Mouse (Mus musculus) heart, postnatal 36 days (tissue): ENCODE data around the gene Fam129c. TPM values are rescaled to one million over a fixed set of nuclear protein-coding genes. Genes with fewer than 3 reads are reported as not detected.

Source experiments
- DNase-seq, 2 experiments: peaks; one replicate each; pipeline ENCODE4 v3.0.0; 2021 to 2022
- intact Hi-C: fragments of 180-260 bp; cut with DNase I; formaldehyde crosslinking; loops from one replicate; pipeline ENCODE4 v1.15.1; 2025
- total RNA-seq, 2 experiments: library from RNA; stranded (reverse); gene quantifications; 2 replicates each; pipeline ENCODE4 v1.2.3; 2021

Fam129c gene
- total RNA-seq, 2 experiments from 2014 or later: 0.58 to 1.2 TPM

- DNase-seq: peak in 1 of 2 experiments; percentile 16
- intact Hi-C loops: no loop called here
Measured at GRCm38 (mm10) chr8:71601939-71602665, 4.7 kb downstream of the Fam129c start.

- DNase-seq: peak; percentile 55 to 62
- intact Hi-C loops: no loop called here
Measured at GRCm38 (mm10) chr8:71602666-71603334, 5.4 kb downstream of the Fam129c start.

GRCm38 (mm10) chr8:71604021-71604420 is 6.6 kb downstream of the Fam129c start:
- no peak for DNase-seq
- intact Hi-C loops: no loop called here

- peak; percentile 94 to 96 for DNase-seq
- intact Hi-C loops: no loop called here
Measured at GRCm38 (mm10) chr8:71610822-71611651, 13.6 kb downstream of the Fam129c start, which contains the start of gene Colgalt1. Gene Colgalt1, plus strand, starts transcription at chr8:71610998.

- DNase-seq: no peak
- intact Hi-C loops: no loop called here
Measured at GRCm38 (mm10) chr8:71612141-71612540, 14.7 kb downstream of the Fam129c start.

- intact Hi-C loops: no loop called here
- no peak for DNase-seq
Measured at GRCm38 (mm10) chr8:71613418-71613817, 16.0 kb downstream of the Fam129c start.

GRCm38 (mm10) chr8:71619786-71620185 is 22.3 kb downstream of the Fam129c start:
- no peak for DNase-seq
- intact Hi-C loops: no loop called here

- intact Hi-C loops: no loop called here
- DNase-seq: no peak
Measured at GRCm38 (mm10) chr8:71625088-71625487, 27.6 kb downstream of the Fam129c start.

GRCm38 (mm10) chr8:71626753-71627152 is 29.3 kb downstream of the Fam129c start:
- intact Hi-C loops: no loop called here
- DNase-seq: no peak

GRCm38 (mm10) chr8:71627265-71628099 is 30.0 kb downstream of the Fam129c start:
- peak in 1 of 2 experiments; percentile 20 for DNase-seq
- intact Hi-C loops: no loop called here

GRCm38 (mm10) chr8:71628396-71629095 is 31.1 kb downstream of the Fam129c start:
- no peak for DNase-seq
- intact Hi-C loops: loop anchor here (1.0 kb wide), 1 partner anchor 14 kb away; no protein-coding TSS in a partner anchor

- peak; percentile 95 to 96 for DNase-seq
- intact Hi-C loops: loop anchor here (1.0 kb wide), 1 partner anchor 15 kb away; no protein-coding TSS in a partner anchor
Measured at GRCm38 (mm10) chr8:71629096-71629697, 31.7 kb downstream of the Fam129c start.

GRCm38 (mm10) chr8:71629781-71630212 is 32.3 kb downstream of the Fam129c start:
- peak; percentile 40 to 43 for DNase-seq
- intact Hi-C loops: loop anchor here (1.0 to 2.0 kb wide), 2 partner anchors 15 to 37 kb away; partner anchors contain the start of gene Pgls

- DNase-seq: no peak
- intact Hi-C loops: loop anchor here (2.0 kb wide), 1 partner anchor 38 kb away; the partner anchor contains the start of gene Pgls
Measured at GRCm38 (mm10) chr8:71630761-71631160, 33.3 kb downstream of the Fam129c start.

- no peak for DNase-seq
- intact Hi-C loops: loop anchor here (2.0 kb wide), 1 partner anchor 39 kb away; the partner anchor contains the start of gene Pgls
Measured at GRCm38 (mm10) chr8:71631897-71632296, 34.4 kb downstream of the Fam129c start.

GRCm38 (mm10) chr8:71633164-71633563 is 35.7 kb downstream of the Fam129c start:
- intact Hi-C loops: loop anchor here (1.0 kb wide), 1 partner anchor 72 kb away; no protein-coding TSS in a partner anchor
- peak; percentile 57 to 75 for DNase-seq

GRCm38 (mm10) chr8:71633981-71634667 is 36.7 kb downstream of the Fam129c start:
- intact Hi-C loops: loop anchor here (1.0 kb wide), 1 partner anchor 73 kb away; no protein-coding TSS in a partner anchor
- DNase-seq: peak; percentile 35 to 49
